Comparison of ENCODE assay signal across 7 mouse cellular contexts in the genomic region with DNA sequence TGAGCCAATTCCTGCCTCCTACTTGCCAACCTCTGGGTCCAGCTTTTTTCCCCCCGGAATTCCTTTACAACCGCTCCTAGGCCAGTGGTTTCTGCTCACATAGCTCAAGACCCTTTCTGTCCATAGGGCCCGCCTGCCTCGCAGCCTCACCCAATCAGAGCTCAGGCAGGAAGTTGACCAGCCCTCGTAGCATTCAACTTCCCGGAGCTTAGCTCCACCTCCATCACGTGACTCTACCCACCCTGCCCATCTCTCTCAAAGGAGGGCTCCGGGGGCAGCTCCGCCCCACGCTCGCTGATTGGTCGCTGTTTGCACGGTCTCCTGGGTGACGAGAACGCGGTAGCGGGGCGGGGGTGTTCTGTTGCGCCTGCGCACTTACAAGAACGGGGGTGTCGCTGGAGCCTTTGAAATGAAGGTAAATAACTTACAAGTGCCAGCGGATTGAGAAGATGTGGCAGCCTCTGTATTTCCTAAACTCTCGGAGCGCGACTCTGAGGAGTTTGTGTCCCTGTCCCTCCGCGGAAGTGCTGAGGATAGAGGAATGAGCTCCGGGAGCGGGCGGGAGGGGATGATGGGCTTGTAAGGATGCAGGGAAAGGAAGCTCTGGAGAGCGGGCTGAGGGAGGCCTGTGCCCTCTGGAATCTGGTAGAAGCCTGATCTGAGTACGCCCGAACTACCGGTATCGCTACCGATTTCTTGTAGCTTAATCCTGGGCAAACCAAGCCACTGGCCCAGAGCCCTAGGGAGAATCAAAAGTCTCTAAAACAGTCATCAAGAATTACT. TPM values are rescaled to one million over a fixed set of nuclear protein-coding genes. Genes with fewer than 3 reads are reported as not detected.
DNase-seq lines count a peak whose midpoint lies in the region; ATAC-seq lines count a peak whose summit lies in the region.

A gene (plus strand): TSS at position 351 of the 783 bp plus-strand sequence.

- DNase-seq in adrenal gland, adult 2 months: peak; percentile 99
- peak; percentile 99 for DNase-seq in embryo, embryonic 11.5 days (ENCODE audit: low read depth, low spot score)
- peak; percentile 93 to 97 for DNase-seq in gastrocnemius, postnatal 36 days
- DNase-seq in left cerebral cortex, postnatal 25 days (ENCODE audit: low spot score in 2 of 2): peak; percentile 98 to 100
- DNase-seq in midbrain, embryonic 10.5 days (ENCODE audit: low spot score): peak; percentile 98
- peak; percentile 95 for DNase-seq in right cerebral cortex, postnatal 4 days

- H3K36me3 ChIP-seq in intestine, embryonic 15.5 days: no peaks in the 10 kb centered on the region
- H3K36me3 ChIP-seq in midbrain, embryonic 10.5 days: 0 out of 2 replicates have a peak, but pooled peaks cover 4% of the 10 kb centered on the region

- H3K4me2 ChIP-seq in intestine, embryonic 15.5 days (replicated peaks): peak within 1 kb of the TSS; percentile 78

- intact Hi-C loops in gastrocnemius, postnatal 36 days (cut with DNase I): no loop called here
- intact Hi-C loops in left cerebral cortex, postnatal 25 days (cut with DNase I): loop anchor here (5.0 kb wide), 1 partner anchor 177 kb away; no protein-coding TSS in a partner anchor

- ATAC-seq in intestine, embryonic 15.5 days: peak; percentile 100

- no peaks in the 10 kb centered on the region for H3K27me3 ChIP-seq in intestine, embryonic 15.5 days (replicated peaks)
- H3K27me3 ChIP-seq in midbrain, embryonic 10.5 days (ENCODE audit: low read depth, poor library complexity, severe bottlenecking): no peaks in the 10 kb centered on the region

- no peaks in the 10 kb centered on the region for H3K9me3 ChIP-seq in intestine, embryonic 15.5 days
- H3K9me3 ChIP-seq in midbrain, embryonic 10.5 days (replicated peaks): no peaks in the 10 kb centered on the region

- peak within 1 kb of the TSS; percentile 48 for H3K9ac ChIP-seq in intestine, embryonic 15.5 days

- no peak within 1 kb of the TSS; the same call in 1 of the 2 replicates for H3K27ac ChIP-seq in intestine, embryonic 15.5 days
- peak within 1 kb of the TSS; percentile 87 for H3K27ac ChIP-seq in midbrain, embryonic 10.5 days (replicated peaks)

- no peaks in the 10 kb centered on the region; the same call in 1 of the 2 replicates for H3K4me1 ChIP-seq in intestine, embryonic 15.5 days (replicated peaks)
- H3K4me1 ChIP-seq in midbrain, embryonic 10.5 days: peaks cover 17% of the 10 kb centered on the region

- WGBS in intestine, embryonic 15.5 days: under 1% methylated on average over 37 of the region's 37 CpGs
- WGBS in midbrain, embryonic 10.5 days: under 1% methylated on average over 37 of the region's 37 CpGs

- peak within 1 kb of the TSS; percentile 48 for H3K4me3 ChIP-seq in intestine, embryonic 15.5 days (replicated peaks)
- H3K4me3 ChIP-seq in midbrain, embryonic 10.5 days: peak within 1 kb of the TSS; percentile 76

RNA-seq across cellular contexts. Expression of the gene that starts here (rescaled TPM):
- total RNA-seq in adrenal gland, adult 2 months (2021): 1 to 10 TPM; 6.0 to 9.5 TPM
- 1.6 and 2.3 TPM in 2 replicates for polyA plus RNA-seq in adrenal gland, adult 2 months (2012; rRNA removed)
- 1 to 10 TPM; 1.1 to 1.9 TPM for total RNA-seq in gastrocnemius, postnatal 36 days (2021)
- polyA plus RNA-seq in intestine, embryonic 15.5 days (2015; fragmentation: Nextera tagmentation; extraction: Ambion mirVana): 4.8 and 4.9 TPM in 2 replicates
- 10 to 100 TPM; 15.9 to 19.7 TPM for total RNA-seq in left cerebral cortex, postnatal 25 days (2021)
- 12.4 and 12.7 TPM in 2 replicates for polyA plus RNA-seq in midbrain, embryonic 10.5 days (2016; fragmentation: Nextera tagmentation; extraction: Ambion mirVana)
